Mouse (Mus musculus) embryonic fibroblast, embryonic 13.5 days (primary cell): Measurements from ENCODE around the gene Pwwp2b.

Experiments used
- CTCF ChIP-seq: IDR thresholded peaks from 2 replicates; pipeline ENCODE4 v1.5.1; 2011; ENCODE audit warnings: mild to moderate bottlenecking, control low read depth, low read length, moderate library complexity, borderline replicate concordance; ENCODE audit not compliant: insufficient read depth
- POLR2A ChIP-seq: IDR thresholded peaks from 2 replicates; pipeline ENCODE4 v1.6.1; 2011; ENCODE audit warnings: low read depth, mild to moderate bottlenecking, control low read depth, low read length, moderate library complexity

GRCm38 (mm10) chr7:139247881-139248614 is at the start of gene Pwwp2b:
- TF ChIP-seq CTCF (no peak), POLR2A (peak; percentile 66)
